Comparison of ENCODE assay signal across 8 mouse cellular contexts in the genomic region with DNA sequence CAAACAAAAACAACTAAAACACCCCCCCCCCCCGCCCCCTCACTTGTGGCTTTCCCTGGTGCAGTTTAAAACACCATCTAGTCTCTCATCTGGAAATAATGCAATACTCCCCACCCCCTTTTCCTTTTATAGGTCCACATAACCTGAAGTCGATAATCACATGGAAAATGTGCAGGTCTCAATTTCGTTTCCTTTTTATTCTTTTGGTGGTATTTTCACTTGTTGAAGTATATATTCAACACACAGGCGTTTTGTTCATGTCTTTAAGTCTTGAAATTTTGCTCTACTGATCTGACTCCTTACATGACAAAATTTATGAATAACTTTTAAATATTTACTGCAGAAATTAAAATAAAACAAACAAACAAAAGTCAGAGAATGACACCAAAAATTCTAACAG. TPM values are rescaled to one million over a fixed set of nuclear protein-coding genes. Genes with fewer than 3 reads are reported as not detected.
DNase-seq lines count a peak whose midpoint lies in the region; ATAC-seq and TF ChIP-seq lines count a peak whose summit lies in the region.

No protein-coding gene starts in this region.

- H3K4me3 ChIP-seq in cerebellum, adult 2 months (replicated peaks; ENCODE audit: insufficient read depth, low read depth, low read length) = peak overlapping the region; percentile 80
- peak overlapping the region; percentile 42 for H3K4me3 ChIP-seq in forebrain, embryonic 12.5 days (replicated peaks)
- peak overlapping the region; percentile 37 for H3K4me3 ChIP-seq in limb, embryonic 11.5 days (ENCODE audit: low read depth, low read length)
- peak overlapping the region; percentile 61; the same call in 1 of the 2 replicates for H3K4me3 ChIP-seq in small intestine, adult 2 months (ENCODE audit: low read depth, low read length)

- 0% methylated on average over 4 of the region's 4 CpGs for WGBS in cerebellum, adult 2 months
- WGBS in forebrain, embryonic 12.5 days = 3% methylated on average over 4 of the region's 4 CpGs
- WGBS in limb, embryonic 11.5 days = 0% methylated on average over 4 of the region's 4 CpGs
- under 1% methylated on average over 4 of the region's 4 CpGs for WGBS in small intestine, adult 2 months

- ATAC-seq in forebrain, embryonic 12.5 days (ENCODE audit: low FRiP score) = peak; percentile 16; the same call in 1 of the 2 replicates
- ATAC-seq in limb, embryonic 11.5 days (ENCODE audit: insufficient number of reproducible peaks, low FRiP score, low TSS enrichment, low read depth) = 0 out of 2 replicates have a peak, but pooled peaks have one; percentile 4

- no peak for TF ChIP-seq CTCF in cerebellum, adult 2 months (IDR thresholded peaks at IDR 0.05; ENCODE audit: borderline replicate concordance, insufficient read depth, low read depth, low read length)
- no peak for TF ChIP-seq CTCF in small intestine, adult 2 months (IDR thresholded peaks at IDR 0.05; ENCODE audit: extremely low read depth, insufficient read length, insufficient replicate concordance, low read depth, low read length)

- no peaks in the 10 kb centered on the region for H3K9me3 ChIP-seq in forebrain, embryonic 12.5 days
- H3K9me3 ChIP-seq in limb, embryonic 11.5 days (ENCODE audit: control insufficient read depth, low read length) = no peaks in the 10 kb centered on the region

- peak overlapping the region; percentile 50 for H3K4me2 ChIP-seq in forebrain, embryonic 12.5 days
- H3K4me2 ChIP-seq in limb, embryonic 11.5 days (ENCODE audit: low read depth, severe bottlenecking) = peak overlapping the region; percentile 55

- peak in 1 of 2 experiments; percentile 14 for DNase-seq in cerebellum, adult 2 months
- DNase-seq in cerebellum, postnatal 36 days = no peak
- DNase-seq in 3T3-L1 (ENCODE audit: low read depth, low spot score) = peak; percentile 54
- DNase-seq in limb, embryonic 11.5 days (ENCODE audit: low spot score) = no peak
- no peak for DNase-seq in right cerebral cortex, adult 18-20 months
- DNase-seq in frontal cortex, postnatal 36 days (ENCODE audit: low spot score in 2 of 2) = no peak

- no peaks in the 10 kb centered on the region for H3K36me3 ChIP-seq in forebrain, embryonic 12.5 days (replicated peaks)
- H3K36me3 ChIP-seq in limb, embryonic 11.5 days (ENCODE audit: control insufficient read depth, insufficient read depth, low read length) = no peaks in the 10 kb centered on the region
- H3K36me3 ChIP-seq in small intestine, adult 2 months (ENCODE audit: control insufficient read depth, insufficient read depth, low read length) = no peaks in the 10 kb centered on the region

- no peak for TF ChIP-seq POLR2A in cerebellum, adult 2 months (IDR thresholded peaks at IDR 0.05; ENCODE audit: borderline replicate concordance, insufficient read depth, low read length)
- no peak for TF ChIP-seq POLR2A in small intestine, adult 2 months (IDR thresholded peaks at IDR 0.05; ENCODE audit: low read depth, low read length)

- H3K27me3 ChIP-seq in cerebellum, adult 2 months (ENCODE audit: control insufficient read depth, insufficient read depth, low read length) = no peaks in the 10 kb centered on the region
- no peaks in the 10 kb centered on the region for H3K27me3 ChIP-seq in forebrain, embryonic 12.5 days
- no peaks in the 10 kb centered on the region for H3K27me3 ChIP-seq in limb, embryonic 11.5 days (ENCODE audit: control insufficient read depth, insufficient read depth, low read length)
- no peaks in the 10 kb centered on the region for H3K27me3 ChIP-seq in small intestine, adult 2 months (ENCODE audit: control insufficient read depth, insufficient read depth, low read length)

- H3K4me1 ChIP-seq in cerebellum, adult 2 months (ENCODE audit: control insufficient read depth, insufficient read depth, low read length) = no peaks in the 10 kb centered on the region
- peaks cover 13% of the 10 kb centered on the region for H3K4me1 ChIP-seq in forebrain, embryonic 12.5 days
- H3K4me1 ChIP-seq in limb, embryonic 11.5 days (ENCODE audit: control insufficient read depth, insufficient read depth, low read length) = no peaks in the 10 kb centered on the region
- H3K4me1 ChIP-seq in small intestine, adult 2 months (ENCODE audit: control insufficient read depth, insufficient read depth, insufficient read length, low read length) = no peaks in the 10 kb centered on the region

- H3K9ac ChIP-seq in forebrain, embryonic 12.5 days = peak overlapping the region; percentile 51; the same call in 1 of the 2 replicates
- no peak overlapping the region for H3K9ac ChIP-seq in limb, embryonic 11.5 days (ENCODE audit: low read length)

- H3K27ac ChIP-seq in cerebellum, adult 2 months (ENCODE audit: insufficient read depth, low read length) = no peak overlapping the region
- H3K27ac ChIP-seq in forebrain, embryonic 12.5 days = peak overlapping the region; percentile 80
- peak overlapping the region; percentile 4 for H3K27ac ChIP-seq in limb, embryonic 11.5 days (replicated peaks; ENCODE audit: low read depth, low read length)
- no peak overlapping the region for H3K27ac ChIP-seq in small intestine, adult 2 months (ENCODE audit: insufficient read depth, low read depth, low read length)

RNA-seq across cellular contexts. Expression of gene Adamts6, which starts 1.3 kb away (rescaled TPM):
- polyA plus RNA-seq in cerebellum, adult 2 months (2012; rRNA removed) = 4.6 and 5.0 TPM in 2 replicates
- 3.1 and 4.5 TPM in 2 replicates for polyA plus RNA-seq in forebrain, embryonic 12.5 days (2016; fragmentation: Nextera tagmentation; extraction: Ambion mirVana)
- 3.2 and 3.8 TPM in 2 replicates for polyA plus RNA-seq in limb, embryonic 11.5 days (2014; fragmentation: Nextera tagmentation; extraction: Ambion mirVana)
- polyA plus RNA-seq in small intestine, adult 2 months (2012; rRNA removed) = 0.22 and 0.68 TPM in 2 replicates

RNA-seq across cellular contexts. Expression of gene Ppwd1, which starts 57.7 kb away (rescaled TPM):
- 9.1 and 9.2 TPM in 2 replicates for polyA plus RNA-seq in cerebellum, adult 2 months (2012; rRNA removed)
- 15.8 and 15.9 TPM in 2 replicates for polyA plus RNA-seq in forebrain, embryonic 12.5 days (2016; fragmentation: Nextera tagmentation; extraction: Ambion mirVana)
- 21.2 and 21.3 TPM in 2 replicates for polyA plus RNA-seq in limb, embryonic 11.5 days (2014; fragmentation: Nextera tagmentation; extraction: Ambion mirVana)
- 0.25 and 0.27 TPM in 2 replicates for polyA plus RNA-seq in small intestine, adult 2 months (2012; rRNA removed)

RNA-seq across cellular contexts. Expression of gene Cenpk, which starts 57.9 kb away (rescaled TPM):
- 1.0 TPM in 2 replicates for polyA plus RNA-seq in cerebellum, adult 2 months (2012; rRNA removed)
- polyA plus RNA-seq in forebrain, embryonic 12.5 days (2016; fragmentation: Nextera tagmentation; extraction: Ambion mirVana) = 78.3 and 85.0 TPM in 2 replicates
- polyA plus RNA-seq in limb, embryonic 11.5 days (2014; fragmentation: Nextera tagmentation; extraction: Ambion mirVana) = 86.4 and 101 TPM in 2 replicates
- 0.11 TPM in 1 of 2 replicates, not detected in the other for polyA plus RNA-seq in small intestine, adult 2 months (2012; rRNA removed)

Comparison
In these comparisons a context has a peak if more than half of its experiments do, and no peak if none do; other contexts are left out.
1. H3K27ac ChIP-seq: peak in forebrain, embryonic 12.5 days (single experiment) and limb, embryonic 11.5 days (single experiment); none in cerebellum, adult 2 months (single experiment) and small intestine, adult 2 months (single experiment).
2. RNA of gene Cenpk, which starts 57.9 kb away (polyA plus RNA-seq): 86.4 to 101 TPM in limb, embryonic 11.5 days and 78.3 to 85.0 TPM in forebrain, embryonic 12.5 days; 1.0 TPM in cerebellum, adult 2 months and 0.11 TPM in small intestine, adult 2 months; every median in the first group is over 10 times any median in the second.
3. Peak in every context shown above with its lines, with median percentiles within 50 percentile points of each other: H3K4me3 ChIP-seq.